In genomic region chr7:127145387-127146266, GRCm38 (mm10) we compare ENCODE assay signal across 25 mouse cellular contexts. TPM values are rescaled to one million over a fixed set of nuclear protein-coding genes. Genes with fewer than 3 reads are reported as not detected.
A peak's percentile ranks its signal among the peaks of the same experiment; 100 is the strongest.
DNase-seq lines count a peak whose midpoint lies in the region; ATAC-seq and TF ChIP-seq lines count a peak whose summit lies in the region.
"Had no signal": no experiment of that assay in that cellular context is flagged by ENCODE, and none has a peak within 500 bp of the region (broad histone marks: within the 10 kb centered on the region; RNA-seq: fewer than 3 reads in every experiment).

No protein-coding gene starts in this region.

- H3K9me3 ChIP-seq in midbrain, embryonic 10.5 days (replicated peaks): no peaks in the 10 kb centered on the region
- no peaks in the 10 kb centered on the region for H3K9me3 ChIP-seq in midbrain, embryonic 13.5 days
- no peaks in the 10 kb centered on the region for H3K9me3 ChIP-seq in G1E (replicated peaks)
- H3K9me3 ChIP-seq in liver, embryonic 12.5 days (replicated peaks): no peaks in the 10 kb centered on the region
- H3K9me3 ChIP-seq: forebrain, embryonic 12.5 days had no signal

- peak; percentile 31 for DNase-seq in midbrain, embryonic 10.5 days (ENCODE audit: low spot score)
- peak; percentile 62 for DNase-seq in G1E (ENCODE audit: low spot score)
- peak; percentile 59 for DNase-seq in embryo, embryonic 10.5 days (ENCODE audit: low spot score)
- no peak for DNase-seq in thymus, postnatal 14 days
- DNase-seq in right cerebral cortex, postnatal 4 days: no peak
- no peak for DNase-seq in gastrocnemius, postnatal 4 days (ENCODE audit: low spot score in 2 of 2)
- DNase-seq: adrenal gland, adult 2 months; cerebellum, adult 9-10 months; gastrocnemius, postnatal 14 days; heart, adult 2 months; heart, postnatal 36 days; kidney, adult 2 months; kidney, postnatal 14 days; left cerebral cortex, postnatal 4 days; thymus, postnatal 36 days had no signal

- H3K27me3 ChIP-seq in midbrain, embryonic 10.5 days (ENCODE audit: low read depth, poor library complexity, severe bottlenecking): no peaks in the 10 kb centered on the region
- H3K27me3 ChIP-seq in midbrain, embryonic 13.5 days: no peaks in the 10 kb centered on the region
- no peaks in the 10 kb centered on the region for H3K27me3 ChIP-seq in G1E (ENCODE audit: insufficient read depth, low read length)
- no peaks in the 10 kb centered on the region for H3K27me3 ChIP-seq in liver, embryonic 12.5 days (replicated peaks)
- H3K27me3 ChIP-seq: forebrain, embryonic 12.5 days had no signal

- no peak for ATAC-seq in midbrain, embryonic 13.5 days
- peak; percentile 73 for ATAC-seq in G1E (ENCODE audit: extremely low read depth, insufficient number of reproducible peaks, low FRiP score, poor library complexity, severe bottlenecking)
- ATAC-seq in liver, embryonic 12.5 days: no peak

- H3K27ac ChIP-seq in midbrain, embryonic 10.5 days (replicated peaks): no peak overlapping the region; the same call in 1 of the 2 replicates
- H3K27ac ChIP-seq in midbrain, embryonic 13.5 days: no peak overlapping the region
- H3K27ac ChIP-seq in liver, embryonic 12.5 days: peak overlapping the region; percentile 31; the same call in 1 of the 2 replicates
- H3K27ac ChIP-seq: forebrain, embryonic 12.5 days; heart, adult 2 months; left cerebral cortex, adult 2 months; liver, embryonic 14.5 days had no signal

- no peaks in the 10 kb centered on the region for H3K36me3 ChIP-seq in midbrain, embryonic 10.5 days
- no peaks in the 10 kb centered on the region for H3K36me3 ChIP-seq in midbrain, embryonic 13.5 days
- no peaks in the 10 kb centered on the region for H3K36me3 ChIP-seq in G1E (replicated peaks)
- no peaks in the 10 kb centered on the region for H3K36me3 ChIP-seq in liver, embryonic 12.5 days
- H3K36me3 ChIP-seq: forebrain, embryonic 12.5 days had no signal

- no peak overlapping the region for H3K4me3 ChIP-seq in midbrain, embryonic 10.5 days
- H3K4me3 ChIP-seq in midbrain, embryonic 13.5 days (replicated peaks): no peak overlapping the region
- H3K4me3 ChIP-seq in G1E (ENCODE audit: low read depth, low read length): peak overlapping the region; percentile 27; the same call in 1 of the 2 replicates
- no peak overlapping the region for H3K4me3 ChIP-seq in liver, embryonic 12.5 days
- H3K4me3 ChIP-seq: forebrain, embryonic 12.5 days; heart, adult 2 months; left cerebral cortex, adult 2 months had no signal

- peaks cover 17% of the 10 kb centered on the region for H3K4me1 ChIP-seq in midbrain, embryonic 10.5 days
- H3K4me1 ChIP-seq in midbrain, embryonic 13.5 days (replicated peaks): no peaks in the 10 kb centered on the region
- peaks cover 78% of the 10 kb centered on the region for H3K4me1 ChIP-seq in G1E (ENCODE audit: insufficient read depth, low read depth, low read length)
- peaks cover 65% of the 10 kb centered on the region for H3K4me1 ChIP-seq in liver, embryonic 12.5 days
- H3K4me1 ChIP-seq: forebrain, embryonic 12.5 days had no signal

- TF ChIP-seq CTCF in G1E (IDR thresholded peaks at IDR 0.05; ENCODE audit: low read depth, low read length): no peak

- WGBS in midbrain, embryonic 10.5 days: 51% methylated on average over 9 of the region's 9 CpGs
- WGBS in midbrain, embryonic 13.5 days: 47% methylated on average over 9 of the region's 9 CpGs
- 24% methylated on average over 9 of the region's 9 CpGs for WGBS in liver, embryonic 12.5 days (ENCODE audit: insufficient replicate concordance)

- H3K4me2 ChIP-seq in midbrain, embryonic 13.5 days (replicated peaks): no peak overlapping the region
- H3K4me2 ChIP-seq in liver, embryonic 12.5 days: no peak overlapping the region
- H3K4me2 ChIP-seq: forebrain, embryonic 12.5 days had no signal

- H3K9ac ChIP-seq in midbrain, embryonic 13.5 days (replicated peaks): no peak overlapping the region
- 0 out of 2 replicates have a peak overlapping the region, but pooled peaks have one; percentile 23 for H3K9ac ChIP-seq in liver, embryonic 12.5 days
- H3K9ac ChIP-seq: forebrain, embryonic 12.5 days; liver, embryonic 14.5 days had no signal

RNA-seq across cellular contexts. Expression of gene Spn, which starts 8.0 kb away (rescaled TPM):
- polyA plus RNA-seq in midbrain, embryonic 10.5 days (2016; fragmentation: Nextera tagmentation; extraction: Ambion mirVana): 0.09 and 0.10 TPM in 2 replicates
- 0.06 and 0.09 TPM in 2 replicates for polyA plus RNA-seq in midbrain, embryonic 13.5 days (2015; fragmentation: Nextera tagmentation; extraction: Ambion mirVana)
- 52.8 and 55.4 TPM in 2 replicates for total RNA-seq in G1E (2014; fragmentation: Nextera tagmentation)
- total RNA-seq in G1E (2017): 251 and 278 TPM in 2 replicates
- polyA plus RNA-seq in G1E (2012): 81.4 and 90.2 TPM in 2 replicates
- 7.3 and 7.4 TPM in 2 replicates for polyA plus RNA-seq in liver, embryonic 12.5 days (2016; fragmentation: Nextera tagmentation; extraction: Ambion mirVana)
- under 1 TPM; 0.54 to 0.91 TPM for total RNA-seq in gastrocnemius, postnatal 4 days (2021)
- polyA plus RNA-seq: midbrain, postnatal 0 days had no signal

RNA-seq across cellular contexts. Expression of gene Qprt, which starts 23.6 kb away (rescaled TPM):
- polyA plus RNA-seq in midbrain, embryonic 10.5 days (2016; fragmentation: Nextera tagmentation; extraction: Ambion mirVana): 7.2 and 10.3 TPM in 2 replicates
- polyA plus RNA-seq in midbrain, embryonic 13.5 days (2015; fragmentation: Nextera tagmentation; extraction: Ambion mirVana): 0.79 and 0.98 TPM in 2 replicates
- total RNA-seq in G1E (2014; fragmentation: Nextera tagmentation): 4.5 and 8.0 TPM in 2 replicates
- 2.0 and 3.7 TPM in 2 replicates for total RNA-seq in G1E (2017)
- 1.2 and 1.9 TPM in 2 replicates for polyA plus RNA-seq in G1E (2012)
- 36.5 and 40.3 TPM in 2 replicates for polyA plus RNA-seq in liver, embryonic 12.5 days (2016; fragmentation: Nextera tagmentation; extraction: Ambion mirVana)
- total RNA-seq in gastrocnemius, postnatal 4 days (2021): 1 to 10 TPM; 4.6 to 5.2 TPM
- total RNA-seq: heart, adult 2 months; heart, postnatal 36 days had no signal

RNA-seq across cellular contexts. Expression of gene Cd2bp2, which starts 50.2 kb away (rescaled TPM):
- polyA plus RNA-seq in midbrain, embryonic 10.5 days (2016; fragmentation: Nextera tagmentation; extraction: Ambion mirVana): 94.3 and 109 TPM in 2 replicates
- 90.8 and 96.1 TPM in 2 replicates for polyA plus RNA-seq in midbrain, embryonic 13.5 days (2015; fragmentation: Nextera tagmentation; extraction: Ambion mirVana)
- total RNA-seq in G1E (2014; fragmentation: Nextera tagmentation): 23.3 and 37.2 TPM in 2 replicates
- total RNA-seq in G1E (2017): 79.3 and 84.6 TPM in 2 replicates
- 71.8 and 73.7 TPM in 2 replicates for polyA plus RNA-seq in G1E (2012)
- polyA plus RNA-seq in liver, embryonic 12.5 days (2016; fragmentation: Nextera tagmentation; extraction: Ambion mirVana): 35.0 and 36.0 TPM in 2 replicates
- total RNA-seq in gastrocnemius, postnatal 4 days (2021): 10 to 100 TPM; 47.4 to 55.9 TPM

RNA-seq across cellular contexts. Expression of gene AI467606, which starts 54.5 kb away (rescaled TPM):
- 0.91 and 1.2 TPM in 2 replicates for polyA plus RNA-seq in midbrain, embryonic 10.5 days (2016; fragmentation: Nextera tagmentation; extraction: Ambion mirVana)
- polyA plus RNA-seq in midbrain, embryonic 13.5 days (2015; fragmentation: Nextera tagmentation; extraction: Ambion mirVana): 0.90 and 1.5 TPM in 2 replicates
- total RNA-seq in G1E (2014; fragmentation: Nextera tagmentation): 39.5 and 42.1 TPM in 2 replicates
- 42.2 and 50.8 TPM in 2 replicates for total RNA-seq in G1E (2017)
- 134 and 143 TPM in 2 replicates for polyA plus RNA-seq in G1E (2012)
- 8.3 and 8.5 TPM in 2 replicates for polyA plus RNA-seq in liver, embryonic 12.5 days (2016; fragmentation: Nextera tagmentation; extraction: Ambion mirVana)
- 1 to 10 TPM; 1.3 to 1.8 TPM for total RNA-seq in gastrocnemius, postnatal 4 days (2021)

RNA-seq across cellular contexts. Expression of gene Zg16, which starts 58.5 kb away (rescaled TPM):
- not detected in 2 replicates for polyA plus RNA-seq in midbrain, embryonic 10.5 days (2016; fragmentation: Nextera tagmentation; extraction: Ambion mirVana)
- not detected in 2 replicates for polyA plus RNA-seq in midbrain, embryonic 13.5 days (2015; fragmentation: Nextera tagmentation; extraction: Ambion mirVana)
- 2.9 TPM in 1 of 2 replicates, not detected in the other for total RNA-seq in G1E (2014; fragmentation: Nextera tagmentation)
- total RNA-seq in G1E (2017): 0.17 TPM in 1 of 2 replicates, not detected in the other
- polyA plus RNA-seq in G1E (2012): not detected in 2 replicates
- polyA plus RNA-seq in liver, embryonic 12.5 days (2016; fragmentation: Nextera tagmentation; extraction: Ambion mirVana): not detected in 2 replicates
- total RNA-seq in gastrocnemius, postnatal 4 days (2021): under 1 TPM in 1 of 2 experiments, not detected in 1; 0.47 TPM
- total RNA-seq: adrenal gland, adult 2 months; gastrocnemius, postnatal 14 days; heart, adult 2 months; heart, postnatal 36 days; layer of hippocampus, adult 8-10 months; left cerebral cortex, adult 2 months; left cerebral cortex, postnatal 4 days; neutrophil, adult 5-6 weeks had no signal
- polyA plus RNA-seq: forebrain, embryonic 12.5 days; heart, adult 2 months; heart, embryonic 14.5 days; kidney, adult 2 months; lung, embryonic 16.5 days; midbrain, postnatal 0 days had no signal

Comparison
In these comparisons a context has a peak if more than half of its experiments do, and no peak if none do; other contexts are left out.
1. DNase-seq: peak in midbrain, embryonic 10.5 days (single experiment), G1E (single experiment) and embryo, embryonic 10.5 days (single experiment); none in thymus, postnatal 14 days (single experiment), right cerebral cortex, postnatal 4 days (single experiment) and gastrocnemius, postnatal 4 days (0 of 2).